Mouse (Mus musculus): Measurements from ENCODE around the gene 1520401A03Rik.

DNA sequence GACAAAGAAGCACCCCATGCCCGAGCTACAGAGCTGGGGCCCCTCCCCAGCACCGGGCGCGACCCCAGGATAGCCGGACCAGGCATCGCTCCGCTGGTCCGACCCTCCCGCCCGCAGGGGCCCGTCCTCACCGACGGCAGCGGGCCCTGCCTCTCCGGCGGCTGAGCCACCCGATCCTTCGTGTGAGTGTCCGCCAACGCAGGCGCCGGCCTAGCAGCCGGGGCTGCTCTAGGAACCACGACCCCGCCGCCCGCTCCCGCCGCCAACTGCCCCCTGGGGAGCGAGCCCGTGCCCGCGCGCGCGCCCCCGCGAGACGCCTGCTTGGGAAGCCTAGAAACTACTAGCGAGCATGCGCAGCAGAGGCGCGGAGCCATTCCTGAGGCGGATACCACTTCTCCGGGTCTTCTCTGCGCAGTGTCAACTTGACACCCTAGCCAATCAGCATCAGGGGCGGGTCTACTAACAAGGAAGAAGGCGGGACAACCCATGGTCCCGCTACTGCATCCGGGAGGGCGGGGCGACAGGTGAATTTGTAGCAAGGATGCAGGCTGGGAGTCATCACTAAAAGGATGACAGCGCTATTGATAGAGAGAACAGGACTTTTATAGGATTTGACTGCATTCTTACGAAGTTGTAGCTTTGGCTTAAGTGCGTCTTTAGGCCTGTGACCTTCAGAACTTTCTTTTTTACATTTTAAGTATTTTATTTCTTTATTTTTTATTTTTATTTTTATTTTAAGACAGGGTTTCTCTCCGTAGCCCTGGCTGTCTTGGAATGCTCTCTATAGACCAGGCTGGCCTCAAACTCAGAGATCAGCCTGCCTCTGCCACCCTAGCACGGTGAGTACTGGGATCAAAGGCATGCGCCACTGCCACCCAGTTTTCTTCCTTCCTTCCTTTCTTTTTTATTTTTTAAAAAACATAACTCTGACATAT is 49.0 kb upstream of the 1520401A03Rik start, which contains the start of gene Flywch1:
- TF ChIP-seq CTCF (IDR thresholded peaks at IDR 0.05; ENCODE audit: low read depth), result no peak
- peak; percentile 85 for TF ChIP-seq EP300 (IDR thresholded peaks at IDR 0.05; ENCODE audit: low read depth)
